Mouse (Mus musculus) CH12F3 (cell line): ENCODE data around the gene Kcna4.

ENCODE experiments used
- in situ Hi-C: fragments of 300-500 bp; cut with MboI; formaldehyde crosslinking; loops from 2 replicates; pipeline ENCODE4 v1.14.3; 2020; ENCODE audit warnings: low sequenced_read_pairs

Gene Kcna4

GRCm38 (mm10) chr2:107289990-107290696, at the start of gene Kcna4:
Gene Kcna4 (plus strand): TSS chr2:107290639.
- in situ Hi-C loops, result no loop called here

- in situ Hi-C loops, result no loop called here
These were observed 32.3 kb upstream of the Kcna4 start for GRCm38 (mm10) chr2:107258091-107258490.

GRCm38 (mm10) chr2:107266251-107266650, 24.2 kb upstream of the Kcna4 start:
- in situ Hi-C loops, result no loop called here

- in situ Hi-C loops, result no loop called here
These were observed 20.4 kb upstream of the Kcna4 start for GRCm38 (mm10) chr2:107270050-107270449.

- in situ Hi-C loops, result no loop called here
These were observed 219 bp downstream of the Kcna4 start for GRCm38 (mm10) chr2:107290697-107291019.

GRCm38 (mm10) chr2:107291142-107291541, 703 bp downstream of the Kcna4 start:
- in situ Hi-C loops, result no loop called here

GRCm38 (mm10) chr2:107294521-107294920, 4.1 kb downstream of the Kcna4 start:
- in situ Hi-C loops, result no loop called here

- in situ Hi-C loops, result no loop called here
These were observed 11.4 kb downstream of the Kcna4 start for GRCm38 (mm10) chr2:107301886-107302285.

GRCm38 (mm10) chr2:107304707-107305106, 14.3 kb downstream of the Kcna4 start:
- in situ Hi-C loops, result no loop called here

- in situ Hi-C loops, result no loop called here
These were observed 15.6 kb downstream of the Kcna4 start for GRCm38 (mm10) chr2:107306077-107306476.

GRCm38 (mm10) chr2:107318636-107319035, 28.2 kb downstream of the Kcna4 start:
- in situ Hi-C loops, result no loop called here

- in situ Hi-C loops, result no loop called here
These were observed 31.3 kb downstream of the Kcna4 start for GRCm38 (mm10) chr2:107321596-107322226.

- in situ Hi-C loops, result no loop called here
These were observed 33.7 kb downstream of the Kcna4 start for GRCm38 (mm10) chr2:107324090-107324489.

GRCm38 (mm10) chr2:107327276-107327675, 36.8 kb downstream of the Kcna4 start:
- in situ Hi-C loops, result no loop called here

GRCm38 (mm10) chr2:107341291-107341690, 50.9 kb downstream of the Kcna4 start:
- in situ Hi-C loops, result no loop called here

- in situ Hi-C loops, result no loop called here
These were observed 54.4 kb downstream of the Kcna4 start for GRCm38 (mm10) chr2:107344807-107345206.

- in situ Hi-C loops, result no loop called here
These were observed 54.9 kb downstream of the Kcna4 start for GRCm38 (mm10) chr2:107345299-107345698.
